In genomic region chr1:86479099-86479825, GRCm38 (mm10) we compare ENCODE assay signal across 14 mouse cellular contexts. TPM values are rescaled to one million over a fixed set of nuclear protein-coding genes. Genes with fewer than 3 reads are reported as not detected.
DNase-seq lines count a peak whose midpoint lies in the region; ATAC-seq and TF ChIP-seq lines count a peak whose summit lies in the region.
"Had no signal": no experiment of that assay in that cellular context is flagged by ENCODE, and none has a peak within 500 bp of the region (broad histone marks: within the 10 kb centered on the region; RNA-seq: fewer than 3 reads in every experiment).

No protein-coding gene starts in this region.

- peaks cover 8% of the 10 kb centered on the region; the same call in 1 of the 2 replicates for H3K4me1 ChIP-seq in heart, embryonic 12.5 days (replicated peaks)
- peaks cover 64% of the 10 kb centered on the region for H3K4me1 ChIP-seq in G1E (ENCODE audit: insufficient read depth, low read depth, low read length)
- 0 out of 2 replicates have a peak, but pooled peaks cover 5% of the 10 kb centered on the region for H3K4me1 ChIP-seq in intestine, postnatal 0 days (replicated peaks; ENCODE audit: control insufficient read depth, insufficient read depth, low read length)
- H3K4me1 ChIP-seq in hindbrain, embryonic 13.5 days (replicated peaks), result peaks cover 6% of the 10 kb centered on the region; the same call in 1 of the 2 replicates

- H3K27me3 ChIP-seq in heart, embryonic 12.5 days (replicated peaks), result no peaks in the 10 kb centered on the region
- H3K27me3 ChIP-seq in G1E (ENCODE audit: insufficient read depth, low read length), result no peaks in the 10 kb centered on the region
- H3K27me3 ChIP-seq in intestine, postnatal 0 days (replicated peaks; ENCODE audit: control insufficient read depth, insufficient read depth, low read length), result no peaks in the 10 kb centered on the region
- no peaks in the 10 kb centered on the region for H3K27me3 ChIP-seq in hindbrain, embryonic 13.5 days
- H3K27me3 ChIP-seq: forebrain, embryonic 13.5 days; heart, embryonic 15.5 days had no signal

- intact Hi-C loops in heart, postnatal 10 days (cut with DNase I), result no loop called here
- intact Hi-C loops in left cerebral cortex, postnatal 14 days (cut with DNase I), result no loop called here

- H3K9me3 ChIP-seq in heart, embryonic 12.5 days (replicated peaks), result no peaks in the 10 kb centered on the region
- H3K9me3 ChIP-seq in G1E (replicated peaks), result peaks cover 5% of the 10 kb centered on the region
- H3K9me3 ChIP-seq in intestine, postnatal 0 days (ENCODE audit: control insufficient read depth), result no peaks in the 10 kb centered on the region
- no peaks in the 10 kb centered on the region for H3K9me3 ChIP-seq in hindbrain, embryonic 13.5 days
- H3K9me3 ChIP-seq: forebrain, embryonic 13.5 days; heart, embryonic 15.5 days had no signal

- 68% methylated on average over 8 of the region's 8 CpGs for WGBS in heart, embryonic 12.5 days
- WGBS in intestine, postnatal 0 days, result 31% methylated on average over 8 of the region's 8 CpGs
- WGBS in hindbrain, embryonic 13.5 days, result 91% methylated on average over 8 of the region's 8 CpGs

- H3K4me2 ChIP-seq in heart, embryonic 12.5 days, result no peak overlapping the region
- peak overlapping the region; percentile 17; the same call in 1 of the 2 replicates for H3K4me2 ChIP-seq in intestine, postnatal 0 days (replicated peaks; ENCODE audit: low read depth)
- no peak overlapping the region for H3K4me2 ChIP-seq in hindbrain, embryonic 13.5 days
- H3K4me2 ChIP-seq: forebrain, embryonic 13.5 days; heart, embryonic 15.5 days had no signal

- H3K27ac ChIP-seq in heart, embryonic 12.5 days (ENCODE audit: poor library complexity, severe bottlenecking), result no peak overlapping the region
- peak overlapping the region; percentile 85 for H3K27ac ChIP-seq in intestine, postnatal 0 days (ENCODE audit: low read depth, low read length)
- no peak overlapping the region for H3K27ac ChIP-seq in hindbrain, embryonic 13.5 days
- H3K27ac ChIP-seq: forebrain, embryonic 13.5 days; heart, embryonic 15.5 days had no signal

- no peak for DNase-seq in heart, postnatal 10 days
- DNase-seq in G1E (ENCODE audit: low spot score), result peak; percentile 80
- DNase-seq in left cerebral cortex, postnatal 14 days (ENCODE audit: low spot score in 2 of 2), result no peak
- DNase-seq in frontal cortex, postnatal 10 days (ENCODE audit: low spot score in 2 of 2), result no peak
- DNase-seq: cerebellum, adult 11 months had no signal

- no peak overlapping the region for H3K4me3 ChIP-seq in heart, embryonic 12.5 days
- H3K4me3 ChIP-seq in G1E (ENCODE audit: low read depth, low read length), result peak overlapping the region; percentile 38; the same call in 1 of the 2 replicates
- no peak overlapping the region for H3K4me3 ChIP-seq in intestine, postnatal 0 days (ENCODE audit: low read depth, low read length)
- H3K4me3 ChIP-seq in hindbrain, embryonic 13.5 days, result no peak overlapping the region
- H3K4me3 ChIP-seq: forebrain, embryonic 13.5 days; heart, embryonic 15.5 days had no signal

- no peak overlapping the region for H3K9ac ChIP-seq in heart, embryonic 12.5 days
- H3K9ac ChIP-seq in intestine, postnatal 0 days (ENCODE audit: low read depth, low read length), result no peak overlapping the region
- no peak overlapping the region for H3K9ac ChIP-seq in hindbrain, embryonic 13.5 days
- H3K9ac ChIP-seq: forebrain, embryonic 13.5 days; heart, embryonic 15.5 days had no signal

- TF ChIP-seq CTCF in G1E (IDR thresholded peaks at IDR 0.05; ENCODE audit: low read depth, low read length), result no peak
- no peak for TF ChIP-seq CTCF in intestine, postnatal 0 days (IDR thresholded peaks at IDR 0.05; ENCODE audit: low read depth)

- H3K36me3 ChIP-seq in heart, embryonic 12.5 days, result no peaks in the 10 kb centered on the region
- H3K36me3 ChIP-seq in G1E (replicated peaks), result no peaks in the 10 kb centered on the region
- no peaks in the 10 kb centered on the region for H3K36me3 ChIP-seq in intestine, postnatal 0 days (ENCODE audit: control insufficient read depth, insufficient read depth)
- H3K36me3 ChIP-seq in hindbrain, embryonic 13.5 days, result no peaks in the 10 kb centered on the region
- H3K36me3 ChIP-seq: heart, embryonic 15.5 days had no signal

- ATAC-seq in heart, embryonic 12.5 days (ENCODE audit: insufficient number of reproducible peaks, low FRiP score), result peak; percentile 86
- peak; percentile 97 for ATAC-seq in G1E (ENCODE audit: extremely low read depth, insufficient number of reproducible peaks, low FRiP score, poor library complexity, severe bottlenecking)
- peak; percentile 92 for ATAC-seq in intestine, postnatal 0 days
- ATAC-seq in megakaryocyte progenitor cell, adult 5-6 weeks (replicated peaks; ENCODE audit: poor library complexity), result peak; percentile 98
- ATAC-seq in hindbrain, embryonic 13.5 days (ENCODE audit: low FRiP score), result no peak
- ATAC-seq: activated CD4-positive, CD25-positive, alpha-beta regulatory T cell, adult 4 months; forebrain, embryonic 13.5 days had no signal

RNA-seq across cellular contexts. Expression of gene Ptma, which starts 47.3 kb away (rescaled TPM):
- 1,057 and 1,113 TPM in 2 replicates for polyA plus RNA-seq in heart, embryonic 12.5 days (2016; fragmentation: Nextera tagmentation; extraction: Ambion mirVana)
- 100 to 1,000 TPM; 535 to 599 TPM for total RNA-seq in heart, postnatal 10 days (2021)
- 2,671 and 3,097 TPM in 2 replicates for total RNA-seq in G1E (2014; fragmentation: Nextera tagmentation)
- total RNA-seq in G1E (2017), result 4,796 and 5,087 TPM in 2 replicates
- polyA plus RNA-seq in G1E (2012), result 14,052 and 14,774 TPM in 2 replicates
- 1,008 and 1,098 TPM in 2 replicates for polyA plus RNA-seq in intestine, postnatal 0 days (2015; fragmentation: Nextera tagmentation; extraction: Ambion mirVana)
- 6,310 and 6,455 TPM in 2 replicates for total RNA-seq in megakaryocyte progenitor cell, adult 5-6 weeks (2015)
- 6,827 and 7,265 TPM in 2 replicates for total RNA-seq in megakaryocyte progenitor cell, adult 5-6 weeks (2017)
- polyA plus RNA-seq in hindbrain, embryonic 13.5 days (2015; fragmentation: Nextera tagmentation; extraction: Ambion mirVana), result 2,123 and 2,193 TPM in 2 replicates
- total RNA-seq in left cerebral cortex, postnatal 14 days (2021), result 100 to 1,000 TPM; 336 to 423 TPM

RNA-seq across cellular contexts. Expression of gene Tex44, which starts 53.1 kb away (rescaled TPM):
- not detected in 2 replicates for polyA plus RNA-seq in heart, embryonic 12.5 days (2016; fragmentation: Nextera tagmentation; extraction: Ambion mirVana)
- total RNA-seq in heart, postnatal 10 days (2021), result not detected
- total RNA-seq in G1E (2014; fragmentation: Nextera tagmentation) (not detected in 2 replicates), G1E (2017) (0.16 and 0.17 TPM in 2 replicates)
- not detected in 2 replicates for polyA plus RNA-seq in G1E (2012)
- not detected in 2 replicates for polyA plus RNA-seq in intestine, postnatal 0 days (2015; fragmentation: Nextera tagmentation; extraction: Ambion mirVana)
- not detected in 2 replicates for total RNA-seq in megakaryocyte progenitor cell, adult 5-6 weeks (2015)
- not detected in 2 replicates for total RNA-seq in megakaryocyte progenitor cell, adult 5-6 weeks (2017)
- polyA plus RNA-seq in hindbrain, embryonic 13.5 days (2015; fragmentation: Nextera tagmentation; extraction: Ambion mirVana), result not detected in 2 replicates
- not detected for total RNA-seq in left cerebral cortex, postnatal 14 days (2021)
- polyA plus RNA-seq: activated CD4-positive, CD25-positive, alpha-beta regulatory T cell, adult 4 months; forebrain, embryonic 13.5 days; heart, embryonic 15.5 days; limb, embryonic 14.5 days; neural tube, embryonic 11.5 days had no signal

RNA-seq across cellular contexts. Expression of gene Nmur1, which starts 53.2 kb away (rescaled TPM):
- not detected in 2 replicates for polyA plus RNA-seq in heart, embryonic 12.5 days (2016; fragmentation: Nextera tagmentation; extraction: Ambion mirVana)
- not detected for total RNA-seq in heart, postnatal 10 days (2021)
- total RNA-seq in G1E (2014; fragmentation: Nextera tagmentation) (not detected in 2 replicates), G1E (2017) (not detected in 2 replicates)
- not detected in 2 replicates for polyA plus RNA-seq in G1E (2012)
- 4.3 and 4.5 TPM in 2 replicates for polyA plus RNA-seq in intestine, postnatal 0 days (2015; fragmentation: Nextera tagmentation; extraction: Ambion mirVana)
- total RNA-seq in megakaryocyte progenitor cell, adult 5-6 weeks (2015), result 1.0 TPM in 1 of 2 replicates, not detected in the other
- total RNA-seq in megakaryocyte progenitor cell, adult 5-6 weeks (2017), result not detected in 2 replicates
- not detected in 2 replicates for polyA plus RNA-seq in hindbrain, embryonic 13.5 days (2015; fragmentation: Nextera tagmentation; extraction: Ambion mirVana)
- total RNA-seq in left cerebral cortex, postnatal 14 days (2021), result under 1 TPM; 0.25 to 0.53 TPM
- polyA plus RNA-seq: forebrain, embryonic 13.5 days; heart, embryonic 15.5 days; limb, embryonic 14.5 days; neural tube, embryonic 11.5 days had no signal

Comparison
In these comparisons a context has a peak if more than half of its experiments do, and no peak if none do; other contexts are left out.
1. RNA of gene Ptma, which starts 47.3 kb away (total RNA-seq): 6,310 to 7,265 TPM in megakaryocyte progenitor cell, adult 5-6 weeks and 2,671 to 5,087 TPM in G1E; 535 to 599 TPM in heart, postnatal 10 days and 336 to 423 TPM in left cerebral cortex, postnatal 14 days; every median in the first group is over 4 times any median in the second.